Mouse (Mus musculus): Measurements from ENCODE around the gene Gm20538. TPM values are rescaled to one million over a fixed set of nuclear protein-coding genes. Genes with fewer than 3 reads are reported as not detected.

Gm20538 gene
- polyA plus RNA-seq, 1 experiment = not detected

DNA sequence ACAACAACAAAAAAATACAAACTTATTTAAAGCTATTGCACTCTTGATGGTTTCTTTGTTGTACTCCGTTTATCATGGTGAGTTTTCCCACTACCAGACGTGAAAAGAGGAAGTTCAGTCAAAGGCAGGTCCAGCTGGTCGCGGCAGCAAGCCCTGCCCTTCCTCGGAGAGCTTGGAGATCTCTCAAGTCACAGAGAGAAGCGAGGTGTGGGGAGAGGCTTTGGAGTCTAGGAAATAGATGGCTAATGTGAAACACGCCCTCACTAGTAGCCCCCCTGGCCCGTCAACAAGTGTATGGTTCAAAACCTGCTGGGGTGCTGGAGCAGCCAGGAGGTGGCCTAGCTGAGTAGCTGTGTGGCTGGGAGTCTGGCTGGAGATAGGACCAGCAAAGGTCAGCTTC lies 56.1 kb downstream of the Gm20538 start:
- H3K36me3 ChIP-seq (ENCODE audit: control insufficient read depth, insufficient read depth, low read length) = no peaks in the 10 kb centered on the region
- no peak for DNase-seq (ENCODE audit: low read depth in 1 of 2, low spot score in 2 of 2)
- WGBS = 4% methylated on average over 8 of the region's 8 CpGs
- H3K27me3 ChIP-seq (ENCODE audit: control insufficient read depth, insufficient read depth, low read length) = no peaks in the 10 kb centered on the region
- no peaks in the 10 kb centered on the region for H3K4me1 ChIP-seq (ENCODE audit: control insufficient read depth, insufficient read depth, insufficient read length)
- no peak for TF ChIP-seq POLR2A (IDR thresholded peaks at IDR 0.05; ENCODE audit: low read depth, low read length)
- TF ChIP-seq CTCF (IDR thresholded peaks at IDR 0.05; ENCODE audit: extremely low read depth, insufficient read depth, insufficient read length, insufficient replicate concordance) = no peak
- no peak overlapping the region for H3K27ac ChIP-seq (ENCODE audit: insufficient read depth, low read length)
- no peak overlapping the region for H3K4me3 ChIP-seq (ENCODE audit: extremely low read depth, insufficient read depth, insufficient read length)

Other genes starting within 250 kb of the Gm20538 start
- gene Scd4, start 219.7 kb downstream of the Gm20538 start, polyA plus RNA-seq (2012; rRNA removed) = 0.20 TPM in 2 replicates
- gene Scd1, start 145.0 kb downstream of the Gm20538 start, polyA plus RNA-seq (2012; rRNA removed) = 251 and 307 TPM in 2 replicates
- not detected in 2 replicates for gene Wnt8b, start 59.4 kb downstream of the Gm20538 start, polyA plus RNA-seq (2012; rRNA removed)
- gene Sec31b, start 7.0 kb downstream of the Gm20538 start, polyA plus RNA-seq (2012; rRNA removed) = 5.4 and 7.0 TPM in 2 replicates
- 149 and 177 TPM in 2 replicates for gene Ndufb8, start 2.6 kb upstream of the Gm20538 start, polyA plus RNA-seq (2012; rRNA removed)
- gene Hif1an, start 10.0 kb upstream of the Gm20538 start, polyA plus RNA-seq (2012; rRNA removed) = 12.2 TPM in 2 replicates
- gene Pax2, start 203.2 kb upstream of the Gm20538 start, polyA plus RNA-seq (2012; rRNA removed) = not detected in 2 replicates

All from spleen, adult 2 months (tissue).